Mouse (Mus musculus) G1E (cell line): ENCODE data around the gene Tie1. TPM values are rescaled to one million over a fixed set of nuclear protein-coding genes. Genes with fewer than 3 reads are reported as not detected.
"Not testable (repeated sequence)": the region's sequence is repeated elsewhere in the genome, so short reads cannot be mapped to it uniquely, and the experiment has no call there.

ENCODE experiments used
- ATAC-seq: 2 replicates; pipeline ENCODE4 v1.8.0; 2016; ENCODE audit warnings: mild to moderate bottlenecking; ENCODE audit not compliant: insufficient number of reproducible peaks, poor library complexity, low FRiP score, severe bottlenecking; ENCODE audit errors: extremely low read depth
- DNase-seq: peaks from one replicate; pipeline ENCODE4 v3.0.0; 2012; ENCODE audit warnings: low spot score
- H3K27me3 ChIP-seq: 2 replicates; pipeline ENCODE4 v1.6.1; 2012; ENCODE audit warnings: mild to moderate bottlenecking, low read length, inconsistent platforms; ENCODE audit not compliant: insufficient read depth
- H3K36me3 ChIP-seq: replicated peaks from 2 replicates; pipeline ENCODE3; 2012; ENCODE audit warnings: mild to moderate bottlenecking, inconsistent platforms
- H3K4me1 ChIP-seq: 2 replicates; pipeline ENCODE4 v1.6.1; 2012; ENCODE audit warnings: low read depth, low read length, inconsistent platforms, mixed read lengths; ENCODE audit not compliant: insufficient read depth
- H3K4me3 ChIP-seq: 2 replicates; pipeline ENCODE4 v1.5.1; 2012; ENCODE audit warnings: low read depth, mild to moderate bottlenecking, inconsistent platforms, low read length, moderate library complexity, mixed read lengths
- H3K9me3 ChIP-seq: replicated peaks from 2 replicates; pipeline ENCODE4 v1.6.1; 2012; ENCODE audit warnings: inconsistent platforms
- CTCF ChIP-seq: IDR thresholded peaks from 2 replicates; pipeline ENCODE4 v1.5.1; 2012; ENCODE audit warnings: low read depth, low read length, inconsistent platforms, mixed read lengths
- GATA1 ChIP-seq: IDR thresholded peaks from 2 replicates; pipeline ENCODE4 v1.6.1; 2012; ENCODE audit warnings: borderline replicate concordance, low read length, inconsistent platforms, mixed read lengths
- GATA2 ChIP-seq: IDR thresholded peaks from 2 replicates; pipeline ENCODE4 v1.6.1; 2012; ENCODE audit warnings: low read depth, low read length, inconsistent platforms, borderline replicate concordance
- POLR2AphosphoS5 ChIP-seq: IDR thresholded peaks from 2 replicates; pipeline ENCODE4 v1.6.1; 2012; ENCODE audit warnings: low read depth, low read length, inconsistent platforms; ENCODE audit not compliant: insufficient replicate concordance
- TAL1 ChIP-seq: conservative IDR thresholded peaks from 2 replicates; pipeline ENCODE4 v1.6.1; 2012; ENCODE audit warnings: low read depth, low read length, inconsistent platforms, mixed read lengths
- polyA plus RNA-seq: library from polyadenylated mRNA; stranded (reverse); fragments of >175 nt; gene quantifications from 2 replicates; pipeline ENCODE4 v1.2.3, GENCODE M21; 2012
- total RNA-seq, 2 experiments: library from RNA; stranded (forward) in 1 of 2; stranded (reverse) in 1 of 2; fragments of 200-1000 nt in 1 of 2; fragments of >200 nt in 1 of 2; fragmentation: Nextera tagmentation in 1 of 2; gene quantifications; 2 replicates each; pipeline ENCODE4 v1.2.3; 2014 to 2017

Gene Tie1
- total and polyA plus RNA-seq, 3 experiments, result 0.01 to 0.05 TPM; not detected in 1

DNA sequence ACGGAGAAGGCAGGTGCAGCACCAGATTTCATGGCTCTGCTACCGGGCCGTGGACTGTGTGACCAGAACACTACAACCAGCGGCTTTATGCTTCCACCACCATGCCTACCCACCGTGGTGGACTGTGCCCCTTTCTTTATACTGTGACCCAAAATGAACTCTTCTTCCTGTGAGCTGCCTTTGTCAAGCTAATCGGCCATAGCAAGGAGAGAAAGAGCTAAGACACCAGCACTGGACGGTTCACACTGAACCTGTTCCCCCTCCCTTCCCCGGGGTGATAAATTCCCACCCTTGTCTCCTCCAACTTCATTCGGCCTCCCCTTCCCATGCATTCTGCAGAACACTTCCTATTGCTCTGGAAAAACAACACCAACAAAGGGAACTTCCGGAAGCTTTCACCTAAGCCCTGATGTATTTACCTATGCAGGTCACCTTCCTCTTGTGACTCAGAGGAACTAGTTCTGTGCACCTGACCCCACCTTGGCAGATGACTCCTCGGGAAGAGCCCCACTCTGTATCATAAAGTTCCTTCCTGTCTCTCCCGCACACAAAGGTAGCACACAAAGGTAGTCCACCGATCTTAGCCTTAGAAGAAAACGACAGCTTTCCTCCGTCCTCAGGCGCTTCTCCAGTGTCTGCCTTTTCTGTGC is 27.8 kb upstream of the Tie1 start:
- ATAC-seq, result no peak
- Histone ChIP-seq H3K27me3 (peaks cover 30% of the 10 kb centered on the region), H3K4me3 (no peak overlapping the region), H3K36me3 (no peaks in the 10 kb centered on the region), H3K4me1 (peaks cover 6% of the 10 kb centered on the region; the same call in 1 of the 2 replicates), H3K9me3 (no peaks in the 10 kb centered on the region)
- DNase-seq, result no peak
- TF ChIP-seq GATA2 (no peak), POLR2AphosphoS5 (no peak), TAL1 (no peak), GATA1 (no peak), CTCF (no peak)

- peaks cover 6% of the 10 kb centered on the region; the same call in 1 of the 2 replicates for H3K4me1 ChIP-seq
- H3K4me3 ChIP-seq, result no peak overlapping the region
- no peak for TF ChIP-seq CTCF
- no peak for TF ChIP-seq GATA2
- DNase-seq (no peak), ATAC-seq (no peak)
- H3K27me3 ChIP-seq, result peaks cover 27% of the 10 kb centered on the region
- no peaks in the 10 kb centered on the region for H3K9me3 ChIP-seq
- no peaks in the 10 kb centered on the region for H3K36me3 ChIP-seq
These were observed 27.0 kb upstream of the Tie1 start for GRCm38 (mm10) chr4:118516699-118517496.

GRCm38 (mm10) chr4:118509050-118509449 is 19.2 kb upstream of the Tie1 start:
- Histone ChIP-seq H3K9me3 (no peaks in the 10 kb centered on the region), H3K4me1 (no peaks in the 10 kb centered on the region), H3K4me3 (no peak overlapping the region), H3K36me3 (no peaks in the 10 kb centered on the region), H3K27me3 (no peaks in the 10 kb centered on the region; the same call in 1 of the 2 replicates)
- DNase-seq (no peak), ATAC-seq (no peak)
- TF ChIP-seq GATA1 (no peak), CTCF (no peak), TAL1 (no peak)

DNA sequence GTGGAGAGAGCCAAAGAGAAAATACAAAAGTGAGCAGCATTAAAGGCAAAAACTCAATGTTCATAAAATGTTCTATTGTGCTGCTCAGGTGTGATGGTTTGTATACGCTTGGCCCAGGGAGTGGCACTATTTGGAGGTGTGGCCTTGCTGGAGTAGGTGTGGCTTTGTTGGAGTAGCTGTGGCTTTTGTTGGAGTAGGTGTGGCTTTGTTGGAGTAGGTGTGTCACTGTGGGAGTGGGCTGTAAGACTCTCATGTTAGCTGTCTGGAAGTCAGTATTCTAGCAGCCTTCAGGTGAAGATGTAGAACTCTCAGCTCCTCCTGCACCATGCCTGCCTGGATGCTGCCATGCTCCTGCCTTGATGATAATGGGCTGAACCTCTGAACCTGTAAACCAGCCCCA is 17.3 kb upstream of the Tie1 start:
- ATAC-seq, result not testable (repeated sequence)

GRCm38 (mm10) chr4:118505551-118505950 is 15.7 kb upstream of the Tie1 start:
- no peak for DNase-seq
- no peaks in the 10 kb centered on the region for H3K36me3 ChIP-seq
- peaks cover 10% of the 10 kb centered on the region for H3K27me3 ChIP-seq

More for the DNA sequence above, 17.3 kb upstream of the Tie1 start:
- H3K4me1 ChIP-seq, H3K27me3 ChIP-seq, H3K4me3 ChIP-seq, DNase-seq, H3K36me3 ChIP-seq, H3K9me3 ChIP-seq: not testable (repeated sequence)

GRCm38 (mm10) chr4:118500792-118501191 is 10.9 kb upstream of the Tie1 start:
- ATAC-seq, result no peak

More at GRCm38 (mm10) chr4:118505551-118505950, 15.7 kb upstream of the Tie1 start:
- ATAC-seq, result no peak
- Histone ChIP-seq H3K4me1 (no peaks in the 10 kb centered on the region), H3K4me3 (no peak overlapping the region), H3K9me3 (no peaks in the 10 kb centered on the region)
- TF ChIP-seq GATA1 (no peak), GATA2 (no peak), CTCF (no peak), POLR2AphosphoS5 (no peak), TAL1 (no peak)

More at GRCm38 (mm10) chr4:118500792-118501191, 10.9 kb upstream of the Tie1 start:
- Histone ChIP-seq H3K36me3 (no peaks in the 10 kb centered on the region), H3K9me3 (no peaks in the 10 kb centered on the region), H3K4me1 (no peaks in the 10 kb centered on the region), H3K27me3 (peaks cover 13% of the 10 kb centered on the region), H3K4me3 (no peak overlapping the region)
- TF ChIP-seq CTCF (no peak), GATA2 (no peak), TAL1 (no peak), GATA1 (no peak), POLR2AphosphoS5 (no peak)
- no peak for DNase-seq
